Mouse (Mus musculus) limb, embryonic 12.5 days (tissue): ENCODE data around the gene Elf5. TPM values are rescaled to one million over a fixed set of nuclear protein-coding genes. Genes with fewer than 3 reads are reported as not detected.

Experiments used
- ATAC-seq: fragments of 200-750 bp; cut with Nextera tagmentation; 2 replicates; pipeline ENCODE4 v1.8.0; 2017; ENCODE audit warnings: low read depth, moderate TSS enrichment; ENCODE audit not compliant: insufficient number of reproducible peaks, insufficient read depth, low FRiP score, low TSS enrichment
- H3K27ac ChIP-seq: fragments of 300-500 bp; sonication (generic); 2 replicates; pipeline ENCODE4 v1.5.1; 2016; ENCODE audit warnings: mild to moderate bottlenecking, moderate library complexity
- H3K27me3 ChIP-seq: fragments of 300-500 bp; sonication (generic); 2 replicates; pipeline ENCODE4 v1.6.1; 2016; ENCODE audit warnings: mild to moderate bottlenecking, moderate library complexity
- H3K36me3 ChIP-seq: fragments of 300-500 bp; sonication (generic); 2 replicates; pipeline ENCODE4 v1.6.1; 2016; ENCODE audit warnings: mild to moderate bottlenecking, moderate library complexity
- H3K4me1 ChIP-seq: fragments of 300-500 bp; sonication (generic); replicated peaks from 2 replicates; pipeline ENCODE4 v1.6.1; 2016
- H3K4me2 ChIP-seq: fragments of 300-500 bp; sonication (generic); 2 replicates; pipeline ENCODE4 v1.6.1; 2016; ENCODE audit warnings: mild to moderate bottlenecking, moderate library complexity
- H3K4me3 ChIP-seq: fragments of 300-500 bp; sonication (generic); replicated peaks from 2 replicates; pipeline ENCODE4 v1.5.1; 2016; ENCODE audit warnings: mild to moderate bottlenecking
- H3K9ac ChIP-seq: fragments of 300-500 bp; sonication (generic); replicated peaks from 2 replicates; pipeline ENCODE4 v1.6.1; 2016; ENCODE audit warnings: mild to moderate bottlenecking, moderate library complexity
- H3K9me3 ChIP-seq: fragments of 300-500 bp; sonication (generic); 2 replicates; pipeline ENCODE4 v1.6.1; 2016; ENCODE audit warnings: mild to moderate bottlenecking, moderate library complexity
- WGBS: fragments of 180-500 bp; shearing (Covaris S2); methylation state at CpG from one replicate; pipeline ENCODE4 v1.1.7; 2016; 5-methylcytosine and 5-hydroxymethylcytosine counted together
- polyA plus RNA-seq: library from polyadenylated mRNA; unstranded; fragments of >200 nt; fragmentation: Nextera tagmentation; extraction: Ambion mirVana; gene quantifications from 2 replicates; pipeline ENCODE4 v1.2.1, GENCODE M21; 2016

Gene Elf5
- polyA plus RNA-seq, 1 experiment from 2014 or later = not detected

DNA sequence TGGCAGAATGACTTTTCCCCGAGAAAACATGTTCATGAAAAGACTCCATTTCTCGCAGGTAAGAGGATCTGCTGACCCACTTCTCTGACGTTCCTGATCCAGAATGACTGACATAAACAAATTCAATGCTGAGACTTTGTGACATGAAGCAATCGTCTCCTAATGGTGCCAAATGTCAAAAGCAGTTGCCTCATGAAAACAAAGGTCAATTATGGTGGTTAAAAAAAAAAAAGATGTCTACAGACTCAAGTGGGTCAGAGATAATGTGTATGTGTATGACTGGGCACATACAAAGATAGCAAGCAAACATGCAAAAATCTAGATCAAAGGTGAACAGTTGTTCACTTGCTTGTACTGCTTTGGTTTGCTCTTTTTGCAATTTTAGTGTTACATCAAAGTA lies 82.3 kb downstream of the Elf5 start:
- Histone ChIP-seq H3K27me3 (no peaks in the 10 kb centered on the region), H3K9ac (no peak overlapping the region), H3K9me3 (no peaks in the 10 kb centered on the region), H3K4me3 (no peak overlapping the region), H3K4me2 (no peak overlapping the region), H3K27ac (no peak overlapping the region), H3K36me3 (no peaks in the 10 kb centered on the region), H3K4me1 (0 out of 2 replicates have a peak, but pooled peaks cover 6% of the 10 kb centered on the region)
- ATAC-seq = no peak
- WGBS = 69% methylated on average over 4 of the region's 4 CpGs

GRCm38 (mm10) chr2:103495633-103496418 lies 84.3 kb downstream of the Elf5 start:
- no peak overlapping the region for H3K4me3 ChIP-seq
- no peak overlapping the region for H3K27ac ChIP-seq
- H3K9me3 ChIP-seq = no peaks in the 10 kb centered on the region
- H3K4me2 ChIP-seq = no peak overlapping the region
- H3K27me3 ChIP-seq = no peaks in the 10 kb centered on the region
- no peaks in the 10 kb centered on the region for H3K4me1 ChIP-seq
- no peak overlapping the region for H3K9ac ChIP-seq
- no peaks in the 10 kb centered on the region for H3K36me3 ChIP-seq
- ATAC-seq = no peak
- 91% methylated on average over 6 of the region's 6 CpGs for WGBS

Other genes with a start within 250 kb of the Elf5 start
- gene Ehf, start 108.4 kb upstream of the Elf5 start, polyA plus RNA-seq = 0.10 and 0.14 TPM in 2 replicates
- 68.5 and 86.8 TPM in 2 replicates for gene Cat, start 73.5 kb downstream of the Elf5 start, polyA plus RNA-seq
- 19.6 and 21.5 TPM in 2 replicates for gene Abtb2, start 154.6 kb downstream of the Elf5 start, polyA plus RNA-seq